Mouse (Mus musculus) kidney, postnatal 36 days (tissue): ENCODE data around the gene D430041D05Rik.
A peak's percentile ranks its signal among the peaks of the same experiment; 100 is the strongest.

Experiments
- DNase-seq, 2 experiments: peaks; one replicate each; pipeline ENCODE4 v3.0.0; 2021 to 2022; ENCODE audit warnings: mixed read lengths in 2 of 2

The D430041D05Rik gene

GRCm38 (mm10) chr2:104260920-104261740 is 149.7 kb downstream of the D430041D05Rik start:
- peak; percentile 4 for DNase-seq

DNA sequence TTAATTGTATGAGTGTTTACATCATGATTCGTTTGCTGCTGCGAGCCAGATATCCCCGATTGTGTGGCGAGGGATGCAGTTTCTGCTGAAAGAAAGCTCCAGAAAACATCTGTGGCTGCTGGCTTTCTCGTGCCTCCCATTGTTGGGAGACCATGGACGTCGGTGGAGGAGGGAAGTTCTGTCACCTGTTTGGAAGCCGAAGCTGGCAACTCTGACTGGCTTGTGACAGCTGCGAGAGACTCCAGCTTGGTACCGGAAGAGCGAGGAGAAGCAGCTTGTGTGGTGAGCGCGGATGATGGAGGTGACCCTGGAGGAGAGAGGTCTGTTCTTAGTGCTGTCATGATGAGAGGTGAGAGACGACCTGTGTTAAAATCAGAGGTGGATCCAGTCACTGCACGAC is 154.2 kb downstream of the D430041D05Rik start:
- no peak for DNase-seq

GRCm38 (mm10) chr2:104254944-104255343 is 155.9 kb downstream of the D430041D05Rik start:
- no peak for DNase-seq

DNA sequence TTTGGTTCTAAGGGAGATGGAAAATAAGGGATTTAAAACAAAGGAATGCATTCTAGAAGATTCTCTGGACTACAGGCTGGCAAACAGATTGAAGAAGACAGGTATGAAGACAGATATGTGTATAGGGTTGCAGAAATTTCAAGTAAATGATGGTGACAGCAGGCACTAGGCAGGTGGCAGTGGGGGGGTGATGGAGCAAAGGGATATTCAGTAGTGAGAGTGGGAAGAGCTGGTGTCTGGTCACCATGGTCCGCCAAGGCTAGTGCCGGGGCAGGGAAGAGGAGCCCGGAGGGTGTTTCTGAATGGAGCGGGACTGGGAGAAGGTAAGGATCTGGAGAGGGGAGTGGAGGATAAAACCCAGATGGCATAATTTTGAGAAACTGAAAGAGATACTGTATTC is 157.5 kb downstream of the D430041D05Rik start:
- no peak for DNase-seq

GRCm38 (mm10) chr2:104251647-104252046 is 159.2 kb downstream of the D430041D05Rik start:
- DNase-seq = no peak

GRCm38 (mm10) chr2:104249856-104250255 is 161.0 kb downstream of the D430041D05Rik start:
- no peak for DNase-seq

GRCm38 (mm10) chr2:104246851-104247250 is 164.0 kb downstream of the D430041D05Rik start:
- no peak for DNase-seq

DNA sequence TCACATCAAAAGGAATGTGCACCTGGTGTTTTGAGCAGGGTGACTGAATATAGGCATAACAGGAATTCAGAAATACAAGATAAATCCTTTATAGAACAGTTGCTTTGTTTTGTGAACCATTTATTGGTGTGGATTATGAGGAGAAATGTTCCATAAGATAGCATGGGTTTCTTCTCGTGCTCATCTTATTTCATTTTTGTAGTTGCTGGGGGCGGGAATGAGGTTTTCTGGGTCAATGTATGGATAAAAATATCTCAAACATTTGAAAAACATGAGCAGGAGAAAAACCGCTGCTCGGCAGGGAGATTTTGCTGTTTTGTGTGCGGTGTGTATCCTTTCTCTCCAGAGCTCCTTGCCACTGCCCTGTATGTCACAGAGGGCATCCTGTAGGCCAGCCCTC is 168.8 kb downstream of the D430041D05Rik start:
- DNase-seq = no peak

GRCm38 (mm10) chr2:104237141-104237540 is 173.7 kb downstream of the D430041D05Rik start:
- no peak for DNase-seq

DNA sequence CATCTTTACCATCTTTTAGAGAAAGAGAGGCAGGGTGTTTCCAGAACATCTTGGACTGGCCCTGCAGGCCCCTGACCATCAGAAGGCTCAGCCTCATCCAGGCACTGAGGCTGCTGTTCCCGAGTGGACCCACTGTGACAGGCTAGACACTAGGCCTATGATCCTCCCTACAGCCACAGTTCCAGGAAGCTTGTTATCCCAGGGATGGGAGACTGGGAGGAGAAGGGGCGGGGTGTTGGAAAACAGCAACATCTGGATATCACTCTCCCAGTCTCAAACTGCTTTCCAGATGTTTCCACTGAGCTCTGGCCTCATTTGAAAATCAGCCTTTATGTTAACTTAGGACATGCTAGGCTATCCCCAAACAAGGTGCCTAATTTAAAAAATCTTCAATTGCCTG is 180.4 kb downstream of the D430041D05Rik start:
- DNase-seq = no peak

DNA sequence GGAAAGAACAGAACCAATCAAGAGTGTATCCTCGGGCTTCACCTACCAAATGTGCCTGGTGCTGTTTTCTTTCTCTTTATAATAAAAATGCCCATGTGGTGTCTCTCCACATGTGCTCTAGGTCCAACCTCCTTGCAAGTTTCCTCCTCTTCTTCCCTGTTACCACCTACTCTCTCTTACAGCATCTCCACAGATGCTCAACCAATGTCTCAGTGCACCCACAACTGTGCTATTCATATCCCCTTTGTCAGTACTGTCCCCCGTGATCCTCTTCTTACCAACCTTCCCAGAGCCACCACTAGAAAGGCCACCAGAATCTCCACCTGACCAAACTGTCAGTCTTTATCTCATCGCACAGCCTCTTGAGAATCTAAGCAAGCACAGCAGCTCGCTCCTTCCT is 184.8 kb downstream of the D430041D05Rik start:
- no peak for DNase-seq

GRCm38 (mm10) chr2:104219733-104220391 is 191.0 kb downstream of the D430041D05Rik start:
- DNase-seq = no peak

GRCm38 (mm10) chr2:104218588-104219065 is 192.2 kb downstream of the D430041D05Rik start:
- no peak for DNase-seq

DNA sequence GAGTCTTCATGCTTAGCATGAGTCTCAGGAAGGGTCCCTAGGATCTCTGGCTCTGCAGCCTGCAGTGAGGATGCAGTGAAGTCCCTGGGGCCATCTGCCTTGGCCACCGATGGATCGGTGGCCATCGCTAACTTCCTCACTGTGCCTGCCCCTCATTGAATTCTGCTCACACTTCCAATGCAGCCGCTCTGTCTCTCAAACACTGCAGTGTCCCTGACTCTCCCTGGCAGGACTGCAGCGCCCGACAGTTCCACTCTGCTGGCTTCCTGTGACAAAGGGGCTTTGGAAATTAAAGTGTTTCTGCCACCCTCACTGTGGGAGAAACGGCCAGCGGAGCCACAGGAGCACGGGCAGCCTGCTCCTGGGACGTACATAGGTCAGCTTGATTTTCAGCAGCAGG is 192.7 kb downstream of the D430041D05Rik start:
- DNase-seq = no peak

DNA sequence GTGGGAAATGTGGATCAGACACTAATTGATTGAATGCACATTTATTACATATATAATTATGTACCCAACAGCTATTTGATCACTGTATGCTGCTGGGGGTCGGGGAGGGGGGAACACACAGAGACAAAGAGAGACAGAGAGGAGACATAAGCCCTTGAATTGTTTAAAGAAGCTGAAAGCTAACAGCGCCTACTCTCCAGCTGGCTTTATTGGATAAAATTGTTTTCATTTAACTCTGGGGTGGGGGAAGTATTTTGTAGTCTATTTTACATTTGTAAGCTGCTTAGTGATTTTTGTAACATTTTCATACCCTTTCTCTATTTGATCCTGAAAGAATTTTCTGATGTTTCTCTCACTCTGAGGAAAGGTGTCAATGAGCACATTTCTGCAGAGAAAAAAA is 201.4 kb downstream of the D430041D05Rik start:
- DNase-seq = no peak

DNA sequence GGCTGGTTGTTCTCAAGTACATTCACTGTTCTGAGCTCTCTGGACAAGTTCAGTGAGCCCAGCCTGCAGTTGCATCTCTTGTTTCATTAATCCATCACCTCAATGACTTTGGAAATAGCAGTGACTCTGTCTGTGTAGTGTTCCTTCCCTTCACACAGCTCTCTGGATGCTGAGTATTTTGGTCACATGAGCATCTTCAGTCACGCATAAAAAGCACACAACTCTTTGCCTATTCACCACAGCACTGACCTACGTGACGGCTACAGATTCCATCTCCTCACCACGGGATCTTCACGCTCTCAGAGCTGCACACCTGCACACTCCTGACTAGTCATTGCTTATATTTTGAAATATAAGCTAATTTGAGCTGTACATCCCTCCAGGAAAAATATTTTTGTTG is 202.4 kb downstream of the D430041D05Rik start:
- no peak for DNase-seq

GRCm38 (mm10) chr2:104207948-104208347 is 202.9 kb downstream of the D430041D05Rik start:
- no peak for DNase-seq

DNA sequence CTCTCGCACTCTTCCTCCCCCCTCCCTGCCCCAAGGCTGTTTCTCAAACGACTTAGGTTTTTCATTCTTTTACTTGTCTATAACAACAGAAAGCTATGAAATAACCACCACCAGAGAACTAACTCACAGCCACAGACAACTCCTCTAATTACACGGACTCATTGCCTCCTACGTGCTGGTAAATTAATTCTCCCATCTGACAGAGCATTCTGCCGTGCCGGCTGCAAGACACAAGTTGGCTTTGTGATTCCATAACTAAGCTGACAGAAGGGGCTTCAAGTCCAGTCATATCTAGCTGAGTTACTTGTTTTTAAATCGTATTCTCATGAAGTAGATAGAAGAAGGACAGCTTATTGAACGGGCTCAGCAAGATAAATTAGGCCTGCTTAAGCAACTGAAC is 205.2 kb downstream of the D430041D05Rik start:
- DNase-seq = no peak

GRCm38 (mm10) chr2:104200211-104200610 is 210.6 kb downstream of the D430041D05Rik start:
- DNase-seq = no peak

- DNase-seq = no peak
Measured at GRCm38 (mm10) chr2:104198186-104198585, 212.6 kb downstream of the D430041D05Rik start.

DNA sequence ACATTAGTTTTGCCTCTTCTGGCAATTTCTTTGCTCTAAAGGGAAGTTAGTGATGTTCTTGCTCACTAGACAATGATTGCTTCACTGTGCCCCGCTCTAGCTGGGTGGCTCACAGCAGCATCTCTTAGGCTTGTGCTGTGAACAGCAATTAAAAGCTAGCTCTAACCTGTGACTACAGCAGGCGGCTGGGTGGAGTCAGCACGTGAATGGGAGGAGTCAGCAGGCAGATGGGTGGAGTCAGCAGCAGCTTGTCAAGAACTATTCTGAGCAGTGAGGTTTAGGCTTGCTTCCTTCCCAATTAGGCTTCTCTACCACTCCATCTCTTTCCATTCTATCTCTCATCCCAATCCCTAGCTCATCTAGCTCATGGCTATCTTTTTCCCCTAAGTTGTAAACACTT is 213.5 kb downstream of the D430041D05Rik start:
- DNase-seq = peak in 1 of 2 experiments; percentile 16

- DNase-seq = no peak
Measured at GRCm38 (mm10) chr2:104192401-104193141, 218.2 kb downstream of the D430041D05Rik start.

- DNase-seq = no peak
Measured at GRCm38 (mm10) chr2:104191723-104192122, 219.1 kb downstream of the D430041D05Rik start.
